Mouse (Mus musculus): Measurements from ENCODE around the gene Rpl14. TPM values are rescaled to one million over a fixed set of nuclear protein-coding genes. Genes with fewer than 3 reads are reported as not detected.
A peak's percentile ranks its signal among the peaks of the same experiment; 100 is the strongest.

Rpl14 gene
- total and polyA plus RNA-seq, 2 experiments from 2014 or later, result 146 to 355 TPM

DNA sequence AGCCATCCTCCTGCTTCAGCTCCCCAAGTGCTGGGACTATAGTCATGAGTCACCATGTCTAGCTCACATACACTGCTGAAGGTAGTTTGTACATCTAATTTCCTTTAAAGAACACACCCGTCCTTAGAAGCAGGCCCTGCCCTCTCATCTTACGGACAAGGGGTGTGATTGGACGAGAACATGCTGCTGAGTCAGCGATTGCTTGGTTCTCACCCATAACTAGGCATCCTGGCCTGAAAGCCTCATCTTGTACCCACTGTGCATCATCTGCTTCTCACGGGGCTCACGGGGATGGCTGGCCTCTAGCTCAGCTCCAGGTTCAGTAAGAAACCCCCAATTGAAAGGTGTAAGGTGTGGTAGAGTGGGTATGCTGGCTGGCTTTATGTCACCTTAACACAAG, 42.8 kb downstream of the Rpl14 start:
- TF ChIP-seq EP300 (IDR thresholded peaks at IDR 0.05; ENCODE audit: low read depth), result no peak
- no peak for TF ChIP-seq CTCF (IDR thresholded peaks at IDR 0.05; ENCODE audit: low read depth)
- 85% methylated on average over 6 of the region's 6 CpGs for WGBS
- Histone ChIP-seq H3K27me3 (ENCODE audit: control insufficient read depth, insufficient read depth, low read length) (0 out of 2 replicates have a peak, but pooled peaks cover 3% of the 10 kb centered on the region), H3K4me3 (ENCODE audit: low read depth, low read length) (no peak overlapping the region), H3K4me2 (ENCODE audit: low read depth, low read length) (no peak overlapping the region), H3K27ac (ENCODE audit: low read depth) (no peak overlapping the region), H3K4me1 (ENCODE audit: control insufficient read depth, insufficient read depth) (no peaks in the 10 kb centered on the region), H3K9ac (replicated peaks; ENCODE audit: low read depth, low read length) (no peak overlapping the region), H3K9me3 (replicated peaks; ENCODE audit: control insufficient read depth, low read length) (no peaks in the 10 kb centered on the region), H3K36me3 (replicated peaks; ENCODE audit: control insufficient read depth, insufficient read depth, low read length) (no peaks in the 10 kb centered on the region)
- DNase-seq (ENCODE audit: low spot score), result no peak
- no peak for ATAC-seq (ENCODE audit: insufficient read depth, low read depth)

DNA sequence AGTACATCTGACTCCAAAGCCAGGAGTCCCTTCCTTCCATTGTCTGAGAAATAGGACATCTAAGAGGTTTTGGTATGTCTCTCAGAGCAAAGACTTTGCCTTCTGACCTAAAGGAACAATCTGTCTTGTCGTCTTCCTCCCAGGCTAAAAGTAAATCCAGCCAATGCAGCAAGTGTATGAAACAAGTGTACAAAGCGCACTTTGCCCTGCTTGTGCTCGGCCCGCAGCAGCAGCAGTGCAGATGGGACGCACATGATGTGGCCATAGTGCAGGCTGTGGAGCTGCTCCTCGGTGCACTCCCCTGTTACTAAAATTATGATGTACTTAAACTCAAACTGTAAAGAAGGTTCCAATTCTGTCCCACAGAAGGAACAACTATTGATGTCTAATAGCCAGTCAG, 46.9 kb downstream of the Rpl14 start:
- peaks cover 10% of the 10 kb centered on the region; the same call in 1 of the 2 replicates for H3K27me3 ChIP-seq (ENCODE audit: control insufficient read depth, insufficient read depth, low read length)
- no peak overlapping the region for H3K4me3 ChIP-seq (ENCODE audit: low read depth, low read length)
- no peaks in the 10 kb centered on the region for H3K4me1 ChIP-seq (ENCODE audit: control insufficient read depth, insufficient read depth)
- TF ChIP-seq EP300 (IDR thresholded peaks at IDR 0.05; ENCODE audit: low read depth) (no peak), CTCF (IDR thresholded peaks at IDR 0.05; ENCODE audit: low read depth) (no peak)
- no peak for ATAC-seq (ENCODE audit: insufficient read depth, low read depth)
- DNase-seq (ENCODE audit: low spot score), result no peak
- no peaks in the 10 kb centered on the region for H3K36me3 ChIP-seq (replicated peaks; ENCODE audit: control insufficient read depth, insufficient read depth, low read length)
- no peak overlapping the region for H3K4me2 ChIP-seq (ENCODE audit: low read depth, low read length)
- no peak overlapping the region for H3K27ac ChIP-seq (ENCODE audit: low read depth)
- no peak overlapping the region for H3K9ac ChIP-seq (replicated peaks; ENCODE audit: low read depth, low read length)
- H3K9me3 ChIP-seq (replicated peaks; ENCODE audit: control insufficient read depth, low read length), result no peaks in the 10 kb centered on the region; the same call in 1 of the 2 replicates
- WGBS, result 74% methylated on average over 6 of the region's 6 CpGs

DNA sequence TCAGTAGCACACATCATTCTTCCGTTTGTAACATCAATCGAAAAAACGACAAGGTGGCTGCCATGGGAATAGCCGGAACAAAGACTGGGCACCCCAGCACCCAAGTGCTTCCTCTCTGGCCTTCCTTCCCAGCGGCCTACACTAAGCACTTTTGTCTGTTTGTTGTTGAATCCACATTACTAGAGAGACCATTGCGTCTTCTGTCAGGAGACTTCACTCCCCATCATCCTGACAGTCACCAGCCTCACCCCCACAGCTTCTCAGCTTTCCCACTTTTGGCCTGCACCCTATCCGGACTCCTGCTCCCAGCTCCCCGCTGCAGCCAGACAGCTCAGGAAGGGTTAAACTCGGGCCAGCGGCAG, 48.1 kb downstream of the Rpl14 start:
- Histone ChIP-seq H3K4me1 (ENCODE audit: control insufficient read depth, insufficient read depth) (no peaks in the 10 kb centered on the region), H3K36me3 (replicated peaks; ENCODE audit: control insufficient read depth, insufficient read depth, low read length) (no peaks in the 10 kb centered on the region), H3K4me3 (ENCODE audit: low read depth, low read length) (peak overlapping the region; percentile 13; the same call in 1 of the 2 replicates), H3K9ac (replicated peaks; ENCODE audit: low read depth, low read length) (no peak overlapping the region), H3K4me2 (ENCODE audit: low read depth, low read length) (peak overlapping the region; percentile 49), H3K27ac (ENCODE audit: low read depth) (no peak overlapping the region), H3K9me3 (replicated peaks; ENCODE audit: control insufficient read depth, low read length) (peaks cover 2% of the 10 kb centered on the region; the same call in 1 of the 2 replicates), H3K27me3 (ENCODE audit: control insufficient read depth, insufficient read depth, low read length) (peaks cover 10% of the 10 kb centered on the region; the same call in 1 of the 2 replicates)
- 25% methylated on average over 10 of the region's 10 CpGs for WGBS
- DNase-seq (ENCODE audit: low spot score), result no peak
- no peak for TF ChIP-seq EP300 (IDR thresholded peaks at IDR 0.05; ENCODE audit: low read depth)
- TF ChIP-seq CTCF (IDR thresholded peaks at IDR 0.05; ENCODE audit: low read depth), result no peak
- ATAC-seq (ENCODE audit: insufficient read depth, low read depth), result no peak

DNA sequence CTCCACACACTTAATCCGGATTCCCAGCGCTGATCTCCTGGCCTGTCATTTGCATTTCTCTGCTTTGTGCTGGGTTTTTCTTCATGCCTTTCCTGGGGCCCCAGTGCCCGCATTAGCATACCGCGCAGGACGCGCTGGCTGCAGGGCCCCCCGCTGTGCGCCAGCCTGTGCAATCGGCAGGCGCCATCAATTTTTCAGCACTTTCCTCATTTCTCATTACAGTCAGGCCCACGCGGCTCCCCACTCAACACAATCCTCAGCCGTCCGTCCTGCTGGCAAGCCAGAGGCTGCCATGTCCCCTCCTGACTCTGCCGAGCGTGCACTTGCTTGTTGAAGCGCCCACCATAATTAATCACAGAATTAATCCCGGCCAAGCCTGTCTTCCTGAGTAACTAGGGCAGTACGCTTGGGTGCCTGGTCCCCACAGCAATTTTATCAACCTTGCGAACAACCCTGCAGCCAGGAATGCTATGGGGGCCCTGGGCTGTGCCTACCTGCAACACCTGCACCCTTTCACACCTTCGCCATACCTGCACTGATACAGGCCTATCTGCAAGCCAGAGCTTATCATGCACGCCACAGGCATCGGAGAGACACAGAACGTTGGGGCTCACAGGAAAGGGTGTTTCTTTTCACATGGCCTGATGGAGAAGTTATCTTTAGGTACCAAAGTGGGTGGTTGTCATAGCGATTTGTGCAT, 48.6 kb downstream of the Rpl14 start:
- peaks cover 7% of the 10 kb centered on the region; the same call in 1 of the 2 replicates for H3K9me3 ChIP-seq (replicated peaks; ENCODE audit: control insufficient read depth, low read length)
- TF ChIP-seq EP300 (IDR thresholded peaks at IDR 0.05; ENCODE audit: low read depth) (no peak), CTCF (IDR thresholded peaks at IDR 0.05; ENCODE audit: low read depth) (no peak)
- H3K36me3 ChIP-seq (replicated peaks; ENCODE audit: control insufficient read depth, insufficient read depth, low read length), result no peaks in the 10 kb centered on the region
- H3K27ac ChIP-seq (ENCODE audit: low read depth), result no peak overlapping the region
- peak overlapping the region; percentile 49 for H3K4me2 ChIP-seq (ENCODE audit: low read depth, low read length)
- H3K27me3 ChIP-seq (ENCODE audit: control insufficient read depth, insufficient read depth, low read length), result peaks cover 10% of the 10 kb centered on the region; the same call in 1 of the 2 replicates
- DNase-seq (ENCODE audit: low spot score) (no peak), ATAC-seq (ENCODE audit: insufficient read depth, low read depth) (no peak)
- WGBS, result 10% methylated on average over 26 of the region's 26 CpGs
- peak overlapping the region; percentile 13; the same call in 1 of the 2 replicates for H3K4me3 ChIP-seq (ENCODE audit: low read depth, low read length)
- no peak overlapping the region for H3K9ac ChIP-seq (replicated peaks; ENCODE audit: low read depth, low read length)
- H3K4me1 ChIP-seq (ENCODE audit: control insufficient read depth, insufficient read depth), result no peaks in the 10 kb centered on the region

DNA sequence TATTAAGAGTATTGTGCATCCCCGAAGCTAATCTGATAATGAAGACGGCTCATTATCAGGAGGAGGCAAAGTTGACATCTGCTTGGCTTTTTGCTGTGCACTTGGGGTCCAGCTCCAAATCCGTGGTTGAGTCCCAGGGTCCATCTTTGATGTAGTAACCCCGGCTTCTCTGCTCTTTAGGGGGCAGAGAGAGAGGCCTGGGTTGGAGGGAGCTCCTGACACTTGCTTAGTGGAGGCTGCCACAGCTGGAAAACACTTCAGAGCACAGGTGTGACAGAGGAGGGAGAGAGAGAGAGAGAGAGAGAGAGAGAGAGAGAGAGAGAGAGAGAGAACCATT, 49.1 kb downstream of the Rpl14 start:
- no peak overlapping the region for H3K4me2 ChIP-seq (ENCODE audit: low read depth, low read length)
- H3K9me3 ChIP-seq (replicated peaks; ENCODE audit: control insufficient read depth, low read length), result peaks cover 12% of the 10 kb centered on the region; the same call in 1 of the 2 replicates
- TF ChIP-seq EP300 (IDR thresholded peaks at IDR 0.05; ENCODE audit: low read depth) (no peak), CTCF (IDR thresholded peaks at IDR 0.05; ENCODE audit: low read depth) (no peak)
- H3K9ac ChIP-seq (replicated peaks; ENCODE audit: low read depth, low read length), result no peak overlapping the region
- DNase-seq (ENCODE audit: low spot score) (no peak), ATAC-seq (ENCODE audit: insufficient read depth, low read depth) (no peak)
- H3K4me3 ChIP-seq (ENCODE audit: low read depth, low read length), result no peak overlapping the region
- no peaks in the 10 kb centered on the region for H3K36me3 ChIP-seq (replicated peaks; ENCODE audit: control insufficient read depth, insufficient read depth, low read length)
- H3K4me1 ChIP-seq (ENCODE audit: control insufficient read depth, insufficient read depth), result no peaks in the 10 kb centered on the region
- WGBS, result 41% methylated on average over 4 of the region's 4 CpGs
- no peak overlapping the region for H3K27ac ChIP-seq (ENCODE audit: low read depth)
- peaks cover 10% of the 10 kb centered on the region; the same call in 1 of the 2 replicates for H3K27me3 ChIP-seq (ENCODE audit: control insufficient read depth, insufficient read depth, low read length)

Other genes starting within 250 kb of the Rpl14 start
- 50.9 and 65.9 TPM in 2 replicates for gene Eif1b, start 79.2 kb upstream of the Rpl14 start, total RNA-seq (2014; rRNA removed; ENCODE audit: low replicate concordance)
- gene Eif1b, start 79.2 kb upstream of the Rpl14 start, polyA plus RNA-seq (2015; fragmentation: Nextera tagmentation; extraction: Ambion mirVana), result 136 and 137 TPM in 2 replicates
- 0.23 and 2.8 TPM in 2 replicates for gene Entpd3, start 31.6 kb upstream of the Rpl14 start, total RNA-seq (2014; rRNA removed; ENCODE audit: low replicate concordance)
- gene Entpd3, start 31.6 kb upstream of the Rpl14 start, polyA plus RNA-seq (2015; fragmentation: Nextera tagmentation; extraction: Ambion mirVana), result 0.05 TPM in 1 of 2 replicates, not detected in the other